Mouse (Mus musculus) embryonic facial prominence, embryonic 15.5 days (tissue): ENCODE measurements around the gene Slc39a5. TPM values are rescaled to one million over a fixed set of nuclear protein-coding genes. Genes with fewer than 3 reads are reported as not detected.
A peak's percentile ranks its signal among the peaks of the same experiment; 100 is the strongest.

ENCODE experiments used
- ATAC-seq: fragments of 200-750 bp; cut with Nextera tagmentation; 2 replicates; pipeline ENCODE4 v1.8.0; 2017; ENCODE audit warnings: low read depth, moderate TSS enrichment; ENCODE audit not compliant: insufficient number of reproducible peaks, low FRiP score, low TSS enrichment
- H3K27ac ChIP-seq: fragments of 300-500 bp; sonication (generic); replicated peaks from 2 replicates; pipeline ENCODE4 v1.5.1; 2015; ENCODE audit warnings: mild to moderate bottlenecking, inconsistent platforms
- H3K27me3 ChIP-seq: fragments of 300-500 bp; sonication (generic); 2 replicates; pipeline ENCODE4 v1.6.1; 2015; ENCODE audit warnings: inconsistent platforms
- H3K36me3 ChIP-seq: fragments of 300-500 bp; sonication (generic); 2 replicates; pipeline ENCODE4 v1.6.1; 2015; ENCODE audit warnings: mild to moderate bottlenecking, inconsistent platforms
- H3K4me1 ChIP-seq: fragments of 300-500 bp; sonication (generic); 2 replicates; pipeline ENCODE4 v1.6.1; 2015; ENCODE audit warnings: inconsistent platforms
- H3K4me2 ChIP-seq: fragments of 300-500 bp; sonication (generic); replicated peaks from 2 replicates; pipeline ENCODE4 v1.6.1; 2015; ENCODE audit warnings: mild to moderate bottlenecking, inconsistent platforms
- H3K4me3 ChIP-seq: fragments of 300-500 bp; sonication (generic); replicated peaks from 2 replicates; pipeline ENCODE4 v1.5.1; 2015; ENCODE audit warnings: mild to moderate bottlenecking, inconsistent platforms
- H3K9ac ChIP-seq: fragments of 300-500 bp; sonication (generic); 2 replicates; pipeline ENCODE4 v1.6.1; 2015; ENCODE audit warnings: inconsistent platforms
- H3K9me3 ChIP-seq: fragments of 300-500 bp; sonication (generic); replicated peaks from 2 replicates; pipeline ENCODE4 v1.6.1; 2016; ENCODE audit warnings: inconsistent platforms
- WGBS: fragments of 180-500 bp; shearing (Covaris S2); methylation state at CpG from one replicate; pipeline ENCODE4 v1.1.7; 2015; 5-methylcytosine and 5-hydroxymethylcytosine counted together
- polyA plus RNA-seq: library from polyadenylated mRNA; unstranded; fragments of >200 nt; fragmentation: Nextera tagmentation; extraction: Ambion mirVana; gene quantifications from 2 replicates; pipeline ENCODE4 v1.2.1, GENCODE M21; 2015

Gene Slc39a5
- polyA plus RNA-seq = 0.13 TPM in 1 of 2 replicates, not detected in the other

GRCm38 (mm10) chr10:128401056-128401455, at the start of gene Slc39a5:
Slc39a5 (minus strand) TSS chr10:128401229.
- H3K27ac ChIP-seq = no peak within 1 kb of the TSS
- H3K9me3 ChIP-seq = no peaks in the 10 kb centered on the region
- no peak within 1 kb of the TSS for H3K4me3 ChIP-seq
- ATAC-seq = no peak
- no peak within 1 kb of the TSS for H3K9ac ChIP-seq
- WGBS = 15% methylated on average over 2 of the region's 2 CpGs
- H3K27me3 ChIP-seq = no peaks in the 10 kb centered on the region
- no peak within 1 kb of the TSS for H3K4me2 ChIP-seq
- H3K4me1 ChIP-seq = no peaks in the 10 kb centered on the region
- H3K36me3 ChIP-seq = peaks cover 15% of the 10 kb centered on the region; the same call in 1 of the 2 replicates

- Histone ChIP-seq H3K36me3 (peaks cover 14% of the 10 kb centered on the region), H3K4me1 (no peaks in the 10 kb centered on the region), H3K9ac (no peak overlapping the region), H3K4me2 (no peak overlapping the region), H3K27ac (no peak overlapping the region), H3K9me3 (no peaks in the 10 kb centered on the region), H3K4me3 (no peak overlapping the region), H3K27me3 (no peaks in the 10 kb centered on the region)
- whole genome bisulfite sequencing = 85% methylated on average over 4 of the region's 4 CpGs
- no peak for ATAC-seq
Measured at GRCm38 (mm10) chr10:128445407-128445806, 44.4 kb upstream of the Slc39a5 start.

- H3K27ac ChIP-seq = no peak overlapping the region
- no peaks in the 10 kb centered on the region for H3K9me3 ChIP-seq
- H3K4me1 ChIP-seq = no peaks in the 10 kb centered on the region
- no peak overlapping the region for H3K9ac ChIP-seq
- no peak overlapping the region for H3K4me2 ChIP-seq
- 59% methylated on average over 6 of the region's 6 CpGs for WGBS
- H3K27me3 ChIP-seq = no peaks in the 10 kb centered on the region
- ATAC-seq = no peak
- no peak overlapping the region for H3K4me3 ChIP-seq
- H3K36me3 ChIP-seq = peaks cover 25% of the 10 kb centered on the region
Measured at GRCm38 (mm10) chr10:128444354-128444753, 43.3 kb upstream of the Slc39a5 start.

- Histone ChIP-seq H3K4me1 (no peaks in the 10 kb centered on the region), H3K4me2 (no peak overlapping the region), H3K27ac (0 out of 2 replicates have a peak overlapping the region, but pooled peaks have one; percentile 44), H3K36me3 (peaks cover 40% of the 10 kb centered on the region), H3K27me3 (no peaks in the 10 kb centered on the region), H3K9ac (no peak overlapping the region), H3K4me3 (no peak overlapping the region), H3K9me3 (no peaks in the 10 kb centered on the region)
- WGBS = 57% methylated on average over 1 of the region's 1 CpGs
- no peak for ATAC-seq
Measured at GRCm38 (mm10) chr10:128442718-128443117, 41.7 kb upstream of the Slc39a5 start.

GRCm38 (mm10) chr10:128441324-128442119, 40.5 kb upstream of the Slc39a5 start:
- Histone ChIP-seq H3K27me3 (no peaks in the 10 kb centered on the region), H3K4me3 (no peak overlapping the region), H3K9me3 (no peaks in the 10 kb centered on the region), H3K36me3 (peaks cover 51% of the 10 kb centered on the region), H3K4me2 (no peak overlapping the region), H3K27ac (no peak overlapping the region), H3K9ac (no peak overlapping the region), H3K4me1 (no peaks in the 10 kb centered on the region)
- ATAC-seq = no peak
- 85% methylated on average over 10 of the region's 10 CpGs for WGBS

- Histone ChIP-seq H3K4me3 (no peak overlapping the region), H3K4me2 (no peak overlapping the region), H3K9me3 (no peaks in the 10 kb centered on the region), H3K9ac (no peak overlapping the region), H3K36me3 (peaks cover 62% of the 10 kb centered on the region), H3K4me1 (no peaks in the 10 kb centered on the region), H3K27ac (no peak overlapping the region), H3K27me3 (no peaks in the 10 kb centered on the region)
- ATAC-seq = no peak
- WGBS = 64% methylated on average over 10 of the region's 10 CpGs
Measured at GRCm38 (mm10) chr10:128440407-128440806, 39.4 kb upstream of the Slc39a5 start.

- WGBS = 74% methylated on average over 10 of the region's 10 CpGs
- Histone ChIP-seq H3K4me1 (no peaks in the 10 kb centered on the region), H3K36me3 (peaks cover 66% of the 10 kb centered on the region), H3K9me3 (no peaks in the 10 kb centered on the region), H3K27ac (no peak overlapping the region), H3K9ac (no peak overlapping the region), H3K4me2 (no peak overlapping the region), H3K4me3 (no peak overlapping the region), H3K27me3 (no peaks in the 10 kb centered on the region)
- ATAC-seq = no peak
Measured at GRCm38 (mm10) chr10:128438675-128439279, 37.7 kb upstream of the Slc39a5 start.

GRCm38 (mm10) chr10:128436376-128436775, 35.3 kb upstream of the Slc39a5 start:
- Histone ChIP-seq H3K36me3 (peaks cover 75% of the 10 kb centered on the region), H3K27me3 (no peaks in the 10 kb centered on the region), H3K27ac (no peak overlapping the region), H3K9me3 (no peaks in the 10 kb centered on the region), H3K4me3 (no peak overlapping the region), H3K4me1 (no peaks in the 10 kb centered on the region), H3K9ac (no peak overlapping the region), H3K4me2 (no peak overlapping the region)
- no peak for ATAC-seq
- 82% methylated on average over 8 of the region's 8 CpGs for WGBS

GRCm38 (mm10) chr10:128435873-128436272, 34.8 kb upstream of the Slc39a5 start:
- WGBS = 87% methylated on average over 5 of the region's 5 CpGs

GRCm38 (mm10) chr10:128435186-128435823, 34.3 kb upstream of the Slc39a5 start:
- Histone ChIP-seq H3K4me3 (no peak overlapping the region), H3K36me3 (peaks cover 76% of the 10 kb centered on the region), H3K4me1 (no peaks in the 10 kb centered on the region), H3K27ac (no peak overlapping the region), H3K4me2 (no peak overlapping the region), H3K9ac (no peak overlapping the region), H3K9me3 (no peaks in the 10 kb centered on the region), H3K27me3 (no peaks in the 10 kb centered on the region)
- WGBS = 85% methylated on average over 17 of the region's 17 CpGs
- ATAC-seq = no peak

More at GRCm38 (mm10) chr10:128435873-128436272, 34.8 kb upstream of the Slc39a5 start:
- peaks cover 76% of the 10 kb centered on the region for H3K36me3 ChIP-seq
- H3K4me3 ChIP-seq = no peak overlapping the region
- no peak overlapping the region for H3K27ac ChIP-seq
- no peaks in the 10 kb centered on the region for H3K9me3 ChIP-seq
- no peaks in the 10 kb centered on the region for H3K4me1 ChIP-seq
- no peak for ATAC-seq
- H3K27me3 ChIP-seq = no peaks in the 10 kb centered on the region
- no peak overlapping the region for H3K9ac ChIP-seq
- no peak overlapping the region for H3K4me2 ChIP-seq

- Histone ChIP-seq H3K9me3 (no peaks in the 10 kb centered on the region), H3K4me1 (no peaks in the 10 kb centered on the region), H3K9ac (no peak overlapping the region), H3K36me3 (peaks cover 76% of the 10 kb centered on the region), H3K4me3 (no peak overlapping the region), H3K27me3 (no peaks in the 10 kb centered on the region), H3K27ac (no peak overlapping the region), H3K4me2 (no peak overlapping the region)
- no peak for ATAC-seq
- WGBS = 89% methylated on average over 10 of the region's 10 CpGs
Measured at GRCm38 (mm10) chr10:128434681-128435080, 33.7 kb upstream of the Slc39a5 start.
